ENCODE assay signal across 8 mouse cellular contexts in the genomic region with DNA sequence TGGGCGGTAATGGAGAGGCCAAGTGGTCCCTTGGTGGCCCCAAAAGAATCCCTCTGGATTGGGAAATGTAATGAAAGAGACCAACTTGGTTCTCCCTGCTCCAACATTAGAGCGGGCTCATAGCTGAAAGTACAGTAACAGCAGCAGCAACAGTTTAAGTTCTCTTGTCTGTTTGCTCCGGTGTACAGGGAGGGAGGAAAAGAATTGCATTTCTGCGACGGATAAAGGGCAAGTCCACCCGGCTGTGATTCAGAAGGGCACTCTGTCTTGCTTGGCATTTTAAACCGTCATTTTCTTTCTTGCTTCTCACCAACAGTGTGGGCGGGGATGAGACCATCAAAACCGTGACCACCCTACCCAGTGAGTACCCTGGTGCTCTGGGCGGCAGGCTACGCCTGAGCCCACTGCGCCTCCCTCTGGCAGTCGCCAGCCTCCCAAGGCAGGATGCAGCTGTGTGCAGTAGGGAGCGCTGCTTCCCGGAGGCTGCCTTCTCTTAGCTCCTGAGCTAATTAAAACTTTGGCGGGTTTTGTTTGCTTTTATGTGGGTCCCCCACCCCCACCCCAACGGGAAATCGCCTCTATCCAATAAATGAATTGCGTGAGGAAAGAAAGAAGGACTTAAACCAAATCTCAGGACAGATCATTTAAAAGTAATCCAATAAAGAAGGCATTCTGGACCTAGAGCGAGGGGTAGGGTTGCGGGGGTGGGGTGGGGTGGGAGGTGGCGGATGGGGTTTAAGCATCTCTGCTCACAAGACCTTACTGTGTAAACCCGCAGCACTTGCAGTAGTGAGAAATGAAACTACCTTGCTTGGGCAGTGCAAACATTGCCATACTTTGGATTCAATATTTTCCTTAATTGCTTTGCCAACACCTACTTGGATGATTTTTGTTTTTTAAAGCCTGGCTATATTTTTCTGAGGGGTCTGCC.
DNase-seq lines count a peak whose midpoint lies in the region; ATAC-seq and TF ChIP-seq lines count a peak whose summit lies in the region.

No protein-coding gene starts in this region.

- H3K9me3 ChIP-seq in ES-E14 (ENCODE audit: control insufficient read depth, insufficient read depth, low read depth, low read length), result no peaks in the 10 kb centered on the region
- H3K9me3 ChIP-seq in forebrain, postnatal 0 days (ENCODE audit: low read length), result no peaks in the 10 kb centered on the region
- H3K9me3 ChIP-seq in hindbrain, embryonic 14.5 days (ENCODE audit: control insufficient read depth, low read length), result no peaks in the 10 kb centered on the region

- H3K36me3 ChIP-seq in ES-E14 (ENCODE audit: control insufficient read depth, insufficient read depth, low read length, poor library complexity, severe bottlenecking), result no peaks in the 10 kb centered on the region
- H3K36me3 ChIP-seq in forebrain, postnatal 0 days (ENCODE audit: insufficient read depth), result no peaks in the 10 kb centered on the region
- H3K36me3 ChIP-seq in hindbrain, embryonic 14.5 days (replicated peaks; ENCODE audit: control insufficient read depth, insufficient read depth), result no peaks in the 10 kb centered on the region

- TF ChIP-seq CTCF in forebrain, postnatal 0 days (IDR thresholded peaks at IDR 0.05; ENCODE audit: low read depth), result peak; percentile 90

- ATAC-seq in forebrain, postnatal 0 days, result peak; percentile 98
- peak; percentile 80; the same call in 1 of the 2 replicates for ATAC-seq in hindbrain, embryonic 14.5 days (ENCODE audit: low FRiP score)
- no peak for ATAC-seq in inflammation-experienced regulatory T-cells, adult 6 months

- peak overlapping the region in 1 of 2 experiments; percentile 46; a peak in 2 of 4 replicates for H3K4me3 ChIP-seq in ES-E14 (ENCODE audit: insufficient read depth in 1 of 2, low read depth in 1 of 2, low read length in 2 of 2, poor library complexity in 1 of 2, severe bottlenecking in 1 of 2)
- peak overlapping the region; percentile 17 for H3K4me3 ChIP-seq in forebrain, postnatal 0 days (ENCODE audit: low read depth, low read length)
- H3K4me3 ChIP-seq in hindbrain, embryonic 14.5 days (replicated peaks; ENCODE audit: low read length), result 0 out of 2 replicates have a peak overlapping the region, but pooled peaks have one; percentile 3

- in situ Hi-C loops in ES-E14 (cut with MboI; ENCODE audit: low sequenced_read_pairs in 2 of 2, unreplicated experiment in 2 of 2), result no loop called here

- H3K4me2 ChIP-seq in forebrain, postnatal 0 days (ENCODE audit: low read depth), result peak overlapping the region; percentile 44
- H3K4me2 ChIP-seq in hindbrain, embryonic 14.5 days (replicated peaks), result peak overlapping the region; percentile 40

- 7% methylated on average over 23 of the region's 23 CpGs for WGBS in forebrain, postnatal 0 days
- 9% methylated on average over 23 of the region's 23 CpGs for WGBS in hindbrain, embryonic 14.5 days

- H3K27me3 ChIP-seq in forebrain, postnatal 0 days (ENCODE audit: insufficient read depth, low read length), result no peaks in the 10 kb centered on the region
- no peaks in the 10 kb centered on the region for H3K27me3 ChIP-seq in hindbrain, embryonic 14.5 days (ENCODE audit: control insufficient read depth, insufficient read depth, low read length)

- H3K4me1 ChIP-seq in ES-E14 (ENCODE audit: control insufficient read depth in 2 of 2, insufficient read depth in 2 of 2, low read length in 2 of 2, poor library complexity in 1 of 2), result 0 out of 4 replicates have a peak, but pooled peaks cover 0 to 4% of the 10 kb centered on the region in 2 experiments
- 0 out of 2 replicates have a peak, but pooled peaks cover 4% of the 10 kb centered on the region for H3K4me1 ChIP-seq in forebrain, postnatal 0 days (ENCODE audit: insufficient read depth)
- no peaks in the 10 kb centered on the region for H3K4me1 ChIP-seq in hindbrain, embryonic 14.5 days (replicated peaks; ENCODE audit: control insufficient read depth, insufficient read depth, low read length)

- DNase-seq in ES-E14 (ENCODE audit: low read depth, low spot score), result peak; percentile 38
- DNase-seq in adrenal gland, postnatal 4 days (ENCODE audit: low spot score in 2 of 2), result peak; percentile 25 to 29
- DNase-seq in forebrain, postnatal 0 days, result peak; percentile 81
- DNase-seq in hindbrain, embryonic 14.5 days (ENCODE audit: low spot score), result peak; percentile 67
- DNase-seq in left cerebral cortex, adult 18-20 months (ENCODE audit: low spot score in 2 of 2), result peak; percentile 57 to 64
- DNase-seq in lung, postnatal 25 days (ENCODE audit: low spot score), result peak; percentile 53
- DNase-seq in right cerebral cortex, postnatal 10 days (ENCODE audit: low spot score in 2 of 2), result peak; percentile 71 to 75

- no peak overlapping the region for H3K9ac ChIP-seq in ES-E14 (ENCODE audit: insufficient read depth, low read depth, low read length, poor library complexity, severe bottlenecking)
- peak overlapping the region; percentile 25; the same call in 1 of the 2 replicates for H3K9ac ChIP-seq in forebrain, postnatal 0 days
- no peak overlapping the region for H3K9ac ChIP-seq in hindbrain, embryonic 14.5 days

- no peak overlapping the region for H3K27ac ChIP-seq in ES-E14 (ENCODE audit: insufficient read depth, low read depth, low read length, poor library complexity, severe bottlenecking)
- no peak overlapping the region for H3K27ac ChIP-seq in forebrain, postnatal 0 days (ENCODE audit: low read depth, low read length)
- no peak overlapping the region for H3K27ac ChIP-seq in hindbrain, embryonic 14.5 days

TF ChIP-seq in ES-E14, 5 proteins besides CTCF, POLR2A, EP300 and RAD21:
- TF ChIP-seq ZNF384 (IDR thresholded peaks at IDR 0.05; ENCODE audit: low read depth, low read length) (no peak), ZC3H11A (IDR thresholded peaks at IDR 0.05; ENCODE audit: borderline replicate concordance, low read depth, low read length) (peak; percentile 54; the same call in 1 of the 2 replicates)

Comparison
In these comparisons a context has a peak if more than half of its experiments do, and no peak if none do; other contexts are left out.
1. DNase-seq: peak in every context shown above with its lines; median percentile 81 in forebrain, postnatal 0 days; 73 in right cerebral cortex, postnatal 10 days; 67 in hindbrain, embryonic 14.5 days; 60 in left cerebral cortex, adult 18-20 months; 53 in lung, postnatal 25 days; 38 in ES-E14; 27 in adrenal gland, postnatal 4 days.